Mouse (Mus musculus): ENCODE measurements at regions not wholly inside any gene's neighbourhood (a gene's known extent, or its start where the extent isn't known, plus 50 kb on each side); places are given as distances from the start of the nearest gene placed in this dataset.

DNA sequence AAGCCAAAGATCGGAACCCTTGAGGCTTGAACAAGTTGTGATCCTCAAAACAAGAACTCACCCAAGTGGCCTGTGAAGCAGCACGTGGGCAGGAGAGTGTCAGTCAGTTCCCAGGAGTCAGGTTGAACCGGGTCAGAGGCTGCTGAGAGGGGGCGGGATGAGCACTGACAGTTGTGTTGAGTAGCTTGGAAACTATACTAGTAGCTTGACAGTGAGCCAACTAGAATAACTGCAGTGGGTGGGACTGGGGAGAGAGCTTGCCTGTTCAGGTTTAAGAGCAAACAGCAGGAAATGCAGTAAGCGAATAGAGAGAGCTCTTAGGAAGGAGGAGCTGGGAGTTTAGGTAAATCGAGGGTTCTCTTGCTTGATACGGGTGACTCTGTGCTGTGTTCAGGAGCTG is 61.0 kb upstream of the Syt6 start:
- no peak for DNase-seq (ENCODE audit: low read depth)

DNA sequence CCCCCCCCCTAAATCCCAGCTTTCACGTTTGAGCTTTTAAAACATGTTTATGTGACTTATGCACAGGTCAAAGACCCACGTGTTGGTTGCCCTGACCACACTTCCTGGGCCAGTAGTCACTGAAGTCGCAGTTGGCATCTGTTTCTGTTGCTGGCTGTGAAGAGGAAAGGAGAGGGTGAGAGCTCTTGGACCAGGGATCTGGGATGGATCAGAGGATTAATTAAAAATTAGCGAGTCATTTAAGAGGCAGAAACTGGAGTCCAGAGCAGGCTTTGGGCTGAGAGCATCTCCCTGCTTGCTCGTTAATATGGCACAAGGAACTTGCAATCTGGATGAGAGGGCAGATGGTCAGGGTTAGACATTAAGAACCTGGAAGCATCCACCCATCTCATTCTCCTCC is 59.1 kb upstream of the Syt6 start:
- no peak for DNase-seq (ENCODE audit: low read depth)

DNA sequence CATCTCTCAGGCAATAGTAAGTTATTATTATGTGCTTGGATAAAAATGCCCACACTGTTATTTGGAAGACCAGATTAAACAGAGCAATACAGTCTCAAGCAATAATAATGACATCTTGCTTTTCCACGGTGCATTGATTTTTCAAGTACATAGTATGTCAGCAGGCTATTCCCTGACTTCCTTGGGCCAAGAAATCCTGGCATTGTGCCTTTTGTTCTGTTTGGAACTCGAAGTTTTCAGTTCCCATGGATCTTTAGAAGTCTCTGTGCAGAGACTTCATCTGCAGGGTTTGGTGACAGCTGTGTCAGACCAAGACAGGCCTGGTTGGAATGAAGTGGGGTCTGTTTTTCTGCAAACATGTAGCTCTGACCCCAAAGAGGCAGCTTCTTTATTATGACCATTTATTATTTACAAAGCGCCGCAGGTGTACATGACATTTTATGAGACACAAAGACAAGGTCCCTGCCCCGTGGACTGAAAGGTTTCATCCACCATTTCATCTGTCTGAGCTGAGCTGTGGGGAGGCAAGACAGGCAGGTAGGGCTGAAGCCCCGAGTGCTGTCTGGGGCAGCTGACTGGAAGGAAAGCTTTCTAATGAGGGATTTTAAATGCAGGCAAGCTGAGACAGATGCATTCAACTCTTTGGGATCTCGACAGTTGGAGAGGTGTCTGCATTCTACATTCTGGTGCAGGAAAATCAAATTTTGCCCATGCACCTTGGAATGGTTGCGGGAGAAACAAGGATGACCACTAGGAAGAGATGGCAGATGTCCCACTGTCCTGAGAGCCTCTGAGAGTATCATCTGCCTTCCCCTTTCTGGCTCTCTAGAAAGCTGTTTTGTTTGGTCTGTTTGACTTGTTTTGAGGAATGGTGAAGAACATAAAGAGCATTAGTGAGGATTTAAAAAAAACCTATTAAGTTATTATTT is 57.4 kb upstream of the Syt6 start:
- DNase-seq (ENCODE audit: low read depth) = no peak

DNA sequence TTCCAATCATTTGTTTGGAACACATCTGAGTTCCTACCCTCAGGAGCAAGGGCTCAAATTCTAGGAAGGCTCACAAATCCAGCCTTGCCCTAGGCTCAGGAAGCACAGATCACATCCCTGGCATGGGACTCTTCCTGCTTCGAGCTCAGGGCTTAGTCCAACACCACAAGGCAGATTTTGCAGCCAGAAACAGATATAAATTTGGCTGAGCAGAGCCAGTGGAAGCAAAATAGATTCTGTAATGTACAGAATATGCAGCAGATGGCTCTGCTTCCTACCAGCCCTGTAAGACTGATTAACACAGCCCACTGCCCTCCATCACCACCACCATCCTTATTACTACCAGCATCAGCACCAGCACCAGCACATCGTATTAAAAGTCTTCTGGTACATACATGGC is 56.4 kb upstream of the Syt6 start:
- no peak for DNase-seq (ENCODE audit: low read depth)

Data from c-Kit-positive CD71-positive TER-119-negative erythroid progenitor cells, embryonic 14.5 days (primary cell).